Comparison of ENCODE assay signal across 14 mouse cellular contexts in genomic region chr8:10879049-10879847, GRCm38 (mm10).
DNase-seq lines count a peak whose midpoint lies in the region; ATAC-seq and TF ChIP-seq lines count a peak whose summit lies in the region.
"Had no signal": no experiment of that assay in that cellular context is flagged by ENCODE, and none has a peak within 500 bp of the region (broad histone marks: within the 10 kb centered on the region; RNA-seq: fewer than 3 reads in every experiment).

No protein-coding gene starts in this region.

- H3K4me2 ChIP-seq in kidney, embryonic 14.5 days (replicated peaks; ENCODE audit: low read depth, low read length): no peak overlapping the region
- no peak overlapping the region for H3K4me2 ChIP-seq in liver, postnatal 0 days (ENCODE audit: low read depth, low read length)
- H3K4me2 ChIP-seq in forebrain, embryonic 11.5 days (ENCODE audit: low read depth, low read length, severe bottlenecking): no peak overlapping the region
- H3K4me2 ChIP-seq: hindbrain, embryonic 12.5 days had no signal

- no peak overlapping the region for H3K4me3 ChIP-seq in kidney, embryonic 14.5 days (ENCODE audit: low read length)
- H3K4me3 ChIP-seq in liver, postnatal 0 days (ENCODE audit: low read depth, low read length): no peak overlapping the region
- H3K4me3 ChIP-seq in forebrain, embryonic 11.5 days (ENCODE audit: low read depth, low read length): no peak overlapping the region
- H3K4me3 ChIP-seq: hindbrain, embryonic 12.5 days; megakaryocyte, embryonic 14.5 days had no signal

- no peak for ATAC-seq in kidney, embryonic 14.5 days (ENCODE audit: low FRiP score, low TSS enrichment)
- ATAC-seq in liver, postnatal 0 days: peak; percentile 95
- ATAC-seq in forebrain, embryonic 11.5 days (replicated peaks; ENCODE audit: low FRiP score): no peak

- H3K27ac ChIP-seq in kidney, embryonic 14.5 days (ENCODE audit: low read depth, low read length): no peak overlapping the region
- peak overlapping the region; percentile 90 for H3K27ac ChIP-seq in liver, postnatal 0 days (ENCODE audit: low read depth)
- no peak overlapping the region for H3K27ac ChIP-seq in forebrain, embryonic 11.5 days (ENCODE audit: low read depth, low read length)
- H3K27ac ChIP-seq: hindbrain, embryonic 12.5 days had no signal

- TF ChIP-seq EP300 in liver, postnatal 0 days (IDR thresholded peaks at IDR 0.05; ENCODE audit: low read depth): peak; percentile 86

- WGBS in kidney, embryonic 14.5 days: 85% methylated on average over 10 of the region's 10 CpGs
- 56% methylated on average over 10 of the region's 10 CpGs for WGBS in liver, postnatal 0 days (ENCODE audit: insufficient replicate concordance)
- WGBS in forebrain, embryonic 11.5 days: 88% methylated on average over 10 of the region's 10 CpGs

- H3K9ac ChIP-seq in kidney, embryonic 14.5 days (ENCODE audit: low read depth, low read length): no peak overlapping the region
- no peak overlapping the region; the same call in 1 of the 2 replicates for H3K9ac ChIP-seq in liver, postnatal 0 days (replicated peaks)
- H3K9ac ChIP-seq in forebrain, embryonic 11.5 days (ENCODE audit: low read length): no peak overlapping the region
- H3K9ac ChIP-seq: hindbrain, embryonic 12.5 days had no signal

- TF ChIP-seq CTCF in liver, postnatal 0 days (IDR thresholded peaks at IDR 0.05; ENCODE audit: low read depth): peak; percentile 55

- peaks cover 3% of the 10 kb centered on the region; the same call in 1 of the 2 replicates for H3K27me3 ChIP-seq in kidney, embryonic 14.5 days (ENCODE audit: control insufficient read depth, insufficient read depth, low read length)
- H3K27me3 ChIP-seq in liver, postnatal 0 days (ENCODE audit: insufficient read depth, low read length): no peaks in the 10 kb centered on the region
- H3K27me3 ChIP-seq in forebrain, embryonic 11.5 days (ENCODE audit: control insufficient read depth, insufficient read depth, low read length): no peaks in the 10 kb centered on the region

- H3K36me3 ChIP-seq in kidney, embryonic 14.5 days (ENCODE audit: control insufficient read depth, insufficient read depth, low read length): no peaks in the 10 kb centered on the region
- no peaks in the 10 kb centered on the region for H3K36me3 ChIP-seq in liver, postnatal 0 days (replicated peaks; ENCODE audit: insufficient read depth, low read length)
- H3K36me3 ChIP-seq in forebrain, embryonic 11.5 days (ENCODE audit: control insufficient read depth, insufficient read depth, low read length): no peaks in the 10 kb centered on the region
- H3K36me3 ChIP-seq: hindbrain, embryonic 12.5 days had no signal

- H3K4me1 ChIP-seq in kidney, embryonic 14.5 days (ENCODE audit: control insufficient read depth, insufficient read depth, low read length): no peaks in the 10 kb centered on the region
- H3K4me1 ChIP-seq in liver, postnatal 0 days (ENCODE audit: insufficient read depth): peaks cover 6% of the 10 kb centered on the region; the same call in 1 of the 2 replicates
- H3K4me1 ChIP-seq in forebrain, embryonic 11.5 days (replicated peaks; ENCODE audit: control insufficient read depth, insufficient read depth, low read length): no peaks in the 10 kb centered on the region
- H3K4me1 ChIP-seq: megakaryocyte, embryonic 14.5 days had no signal

- peak; percentile 60 for DNase-seq in kidney, adult 11 months
- peak; percentile 43 for DNase-seq in fat pad, adult 2 months (ENCODE audit: extremely low read depth, low read depth, low spot score)
- peak; percentile 38 for DNase-seq in kidney, postnatal 14 days
- peak; percentile 49 for DNase-seq in liver, postnatal 0 days
- DNase-seq in frontal cortex, postnatal 10 days (ENCODE audit: low spot score in 2 of 2): no peak
- no peak for DNase-seq in forebrain, embryonic 11.5 days (ENCODE audit: low spot score)
- no peak for DNase-seq in layer of hippocampus, adult 18-20 months (ENCODE audit: low spot score in 2 of 2)
- DNase-seq: B cell, adult 2 months; cerebellum, adult 8-10 months; right cerebral cortex, adult 18-20 months; thymus, postnatal 4 days had no signal

- no peaks in the 10 kb centered on the region for H3K9me3 ChIP-seq in kidney, embryonic 14.5 days (ENCODE audit: control insufficient read depth, low read length)
- no peaks in the 10 kb centered on the region for H3K9me3 ChIP-seq in liver, postnatal 0 days (ENCODE audit: low read length)
- no peaks in the 10 kb centered on the region for H3K9me3 ChIP-seq in forebrain, embryonic 11.5 days (ENCODE audit: control insufficient read depth, low read length)
- H3K9me3 ChIP-seq: hindbrain, embryonic 12.5 days had no signal

Comparison
In these comparisons a context has a peak if more than half of its experiments do, and no peak if none do; other contexts are left out.
1. DNase-seq: peak in kidney, adult 11 months (single experiment), fat pad, adult 2 months (single experiment), kidney, postnatal 14 days (single experiment) and liver, postnatal 0 days (single experiment); none in frontal cortex, postnatal 10 days (0 of 2), forebrain, embryonic 11.5 days (single experiment) and layer of hippocampus, adult 18-20 months (0 of 2).